Mouse (Mus musculus) heart, adult 2 months (tissue): ENCODE results near the gene Chst3.

ENCODE experiments used
- CTCF ChIP-seq: fragments of 200-600 bp; IDR thresholded peaks from 2 replicates; pipeline ENCODE4 v1.8.1; 2022; ENCODE audit warnings: antibody characterized with exemption, mild to moderate bottlenecking, moderate library complexity
- POLR2A ChIP-seq: fragments of 200-500 bp; IDR thresholded peaks from 2 replicates; pipeline ENCODE4 v1.6.1; 2011; ENCODE audit warnings: mild to moderate bottlenecking, low read depth, low read length, control low read depth; ENCODE audit not compliant: insufficient read depth

GRCm38 (mm10) chr10:60151107-60151663 lies 67.9 kb downstream of the Chst3 start:
- no peak for TF ChIP-seq CTCF
- no peak for TF ChIP-seq POLR2A
